Mouse (Mus musculus) heart, adult 10 weeks (tissue): ENCODE results near the gene Chek2. TPM values are rescaled to one million over a fixed set of nuclear protein-coding genes. Genes with fewer than 3 reads are reported as not detected.

ENCODE experiments used
- polyA plus RNA-seq: library from polyadenylated mRNA; stranded (reverse); fragments of 350-450 nt; fragmentation: Illumina TruSeq; extraction: RNeasy Lipid Tissue Mini Kit (QIAGEN cat#74804); gene quantifications from one replicate; pipeline ENCODE4 v1.2.3, GENCODE M21; 2014; ENCODE audit warnings: low read depth, low replicate concordance

Gene Chek2
- polyA plus RNA-seq, result 4.6 TPM

GRCm38 (mm10) chr5:110839678-110840365 is at the start of gene Chek2, which contains the start of gene Hscb:
TSS of gene Chek2 (plus strand) at chr5:110839979.
TSS of gene Hscb (minus strand) at chr5:110839777.

GRCm38 (mm10) chr5:110809667-110810325 is 30.0 kb upstream of the Chek2 start, which contains the start of gene Ulk1:
TSS of gene Ulk1 (minus strand) at chr5:110810097.

GRCm38 (mm10) chr5:110879584-110880374 is 40.0 kb downstream of the Chek2 start, which contains the start of gene Ttc28:
TSS of gene Ttc28 (plus strand) at chr5:110879803.

Other genes with a start within 250 kb of the Chek2 start
- gene Noc4l, start 186.6 kb upstream of the Chek2 start, polyA plus RNA-seq, result 11.1 TPM
- gene Ddx51, start 186.5 kb upstream of the Chek2 start, polyA plus RNA-seq, result 15.6 TPM
- 16.8 TPM for gene Ep400, start 69.3 kb upstream of the Chek2 start, polyA plus RNA-seq
- 20.3 TPM for gene Pus1, start 59.3 kb upstream of the Chek2 start, polyA plus RNA-seq
- gene Ulk1, start 29.9 kb upstream of the Chek2 start, polyA plus RNA-seq, result 55.8 TPM
- 25.1 TPM for gene Hscb, start 202 bp upstream of the Chek2 start, polyA plus RNA-seq
- gene Ttc28, start 39.8 kb downstream of the Chek2 start, polyA plus RNA-seq, result 5.9 TPM